Mouse (Mus musculus) E14TG2a.4 (cell line): ENCODE results near the gene Pgpep1l.
A peak's percentile ranks its signal among the peaks of the same experiment; 100 is the strongest.

ENCODE experiments used
- H3K27me3 ChIP-seq: 2 replicates; pipeline ENCODE4 v1.6.1; 2014; ENCODE audit warnings: low read length, control low read depth; ENCODE audit not compliant: insufficient read depth
- H3K36me3 ChIP-seq: 2 replicates; pipeline ENCODE4 v1.6.1; 2014; ENCODE audit warnings: low read length, control low read depth; ENCODE audit not compliant: insufficient read depth
- H3K4me1 ChIP-seq: replicated peaks from 2 replicates; pipeline ENCODE4 v1.6.1; 2014; ENCODE audit warnings: low read depth, low read length, control low read depth
- H3K4me3 ChIP-seq: replicated peaks from 2 replicates; pipeline ENCODE4 v1.5.1; 2014; ENCODE audit warnings: mild to moderate bottlenecking, low read length
- H3K9me3 ChIP-seq: 2 replicates; pipeline ENCODE4 v1.6.1; 2014; ENCODE audit warnings: low read length, control low read depth
- CTCF ChIP-seq: conservative IDR thresholded peaks from 2 replicates; pipeline ENCODE4 v1.5.1; 2014; ENCODE audit warnings: low read length
- NANOG ChIP-seq: IDR thresholded peaks from 2 replicates; pipeline ENCODE4 v1.6.1; 2014; ENCODE audit warnings: borderline replicate concordance, low read length, mixed read lengths
- POU5F1 ChIP-seq: IDR thresholded peaks from 2 replicates; pipeline ENCODE4 v1.6.1; 2014; ENCODE audit warnings: low read length, borderline replicate concordance

Pgpep1l gene

GRCm38 (mm10) chr7:68262612-68263200 lies 1.3 kb downstream of the Pgpep1l start:
- TF ChIP-seq CTCF (no peak), POU5F1 (no peak), NANOG (no peak)
- Histone ChIP-seq H3K4me3 (no peak overlapping the region), H3K4me1 (peaks cover 69% of the 10 kb centered on the region), H3K9me3 (no peaks in the 10 kb centered on the region), H3K27me3 (peaks cover 3% of the 10 kb centered on the region; the same call in 1 of the 2 replicates), H3K36me3 (no peaks in the 10 kb centered on the region)

- peaks cover 1% of the 10 kb centered on the region; the same call in 1 of the 2 replicates for H3K27me3 ChIP-seq
- no peak for TF ChIP-seq CTCF
- TF ChIP-seq NANOG, result no peak
- TF ChIP-seq POU5F1, result no peak
- peaks cover 48% of the 10 kb centered on the region for H3K4me1 ChIP-seq
- no peaks in the 10 kb centered on the region for H3K36me3 ChIP-seq
- no peak overlapping the region for H3K4me3 ChIP-seq
- H3K9me3 ChIP-seq, result no peaks in the 10 kb centered on the region
Measured at GRCm38 (mm10) chr7:68259523-68260081, 4.4 kb downstream of the Pgpep1l start.

GRCm38 (mm10) chr7:68258326-68259150 lies 5.5 kb downstream of the Pgpep1l start:
- no peaks in the 10 kb centered on the region for H3K9me3 ChIP-seq
- TF ChIP-seq POU5F1 (no peak), CTCF (no peak), NANOG (no peak)

GRCm38 (mm10) chr7:68257767-68258166 lies 6.3 kb downstream of the Pgpep1l start:
- no peak for TF ChIP-seq NANOG
- TF ChIP-seq CTCF, result no peak
- no peak for TF ChIP-seq POU5F1

More at GRCm38 (mm10) chr7:68258326-68259150, 5.5 kb downstream of the Pgpep1l start:
- Histone ChIP-seq H3K27me3 (no peaks in the 10 kb centered on the region; the same call in 1 of the 2 replicates), H3K4me1 (peaks cover 37% of the 10 kb centered on the region), H3K36me3 (no peaks in the 10 kb centered on the region), H3K4me3 (no peak overlapping the region)

GRCm38 (mm10) chr7:68250902-68251301 lies 13.1 kb downstream of the Pgpep1l start:
- no peak for TF ChIP-seq NANOG
- no peak for TF ChIP-seq POU5F1
- TF ChIP-seq CTCF, result no peak
- Histone ChIP-seq H3K4me1 (peaks cover 10% of the 10 kb centered on the region), H3K4me3 (no peak overlapping the region), H3K9me3 (peaks cover 11% of the 10 kb centered on the region), H3K27me3 (0 out of 2 replicates have a peak, but pooled peaks cover 4% of the 10 kb centered on the region), H3K36me3 (no peaks in the 10 kb centered on the region)

More at GRCm38 (mm10) chr7:68257767-68258166, 6.3 kb downstream of the Pgpep1l start:
- Histone ChIP-seq H3K36me3 (no peaks in the 10 kb centered on the region), H3K9me3 (no peaks in the 10 kb centered on the region), H3K4me3 (no peak overlapping the region), H3K4me1 (peaks cover 31% of the 10 kb centered on the region), H3K27me3 (no peaks in the 10 kb centered on the region)

GRCm38 (mm10) chr7:68250411-68250810 lies 13.6 kb downstream of the Pgpep1l start:
- Histone ChIP-seq H3K9me3 (peaks cover 11% of the 10 kb centered on the region), H3K27me3 (0 out of 2 replicates have a peak, but pooled peaks cover 4% of the 10 kb centered on the region), H3K4me3 (no peak overlapping the region), H3K36me3 (no peaks in the 10 kb centered on the region), H3K4me1 (peaks cover 12% of the 10 kb centered on the region)
- TF ChIP-seq CTCF (no peak), POU5F1 (no peak)

- Histone ChIP-seq H3K4me1 (peaks cover 21% of the 10 kb centered on the region), H3K9me3 (peaks cover 11% of the 10 kb centered on the region), H3K4me3 (no peak overlapping the region), H3K27me3 (peaks cover 17% of the 10 kb centered on the region), H3K36me3 (no peaks in the 10 kb centered on the region)
- no peak for TF ChIP-seq POU5F1
- TF ChIP-seq CTCF, result no peak
- no peak for TF ChIP-seq NANOG
Measured at GRCm38 (mm10) chr7:68246249-68246648, 17.8 kb downstream of the Pgpep1l start.

GRCm38 (mm10) chr7:68245681-68246080 lies 18.4 kb downstream of the Pgpep1l start:
- peaks cover 22% of the 10 kb centered on the region for H3K27me3 ChIP-seq
- peaks cover 21% of the 10 kb centered on the region for H3K4me1 ChIP-seq
- no peaks in the 10 kb centered on the region for H3K36me3 ChIP-seq
- TF ChIP-seq NANOG, result no peak; the same call in 1 of the 2 replicates
- peak; percentile 29; the same call in 1 of the 2 replicates for TF ChIP-seq POU5F1
- no peak overlapping the region for H3K4me3 ChIP-seq
- H3K9me3 ChIP-seq, result peaks cover 11% of the 10 kb centered on the region
